Mouse (Mus musculus) forebrain, embryonic 14.5 days (tissue): ENCODE data around the gene Tbc1d4. TPM values are rescaled to one million over a fixed set of nuclear protein-coding genes. Genes with fewer than 3 reads are reported as not detected.

ENCODE experiments used
- ATAC-seq: fragments of 200-750 bp; cut with Nextera tagmentation; 2 replicates; pipeline ENCODE4 v1.8.0; 2017; ENCODE audit warnings: mild to moderate bottlenecking, moderate library complexity
- DNase-seq: peaks from one replicate; pipeline ENCODE4 v3.0.0-alpha.2; 2015; ENCODE audit warnings: low spot score
- H3K27ac ChIP-seq: fragments of 300-500 bp; sonication (generic); 2 replicates; pipeline ENCODE4 v1.5.1; 2014; ENCODE audit warnings: low read depth, mild to moderate bottlenecking, control low read depth, low read length, moderate library complexity
- H3K27me3 ChIP-seq: fragments of 300-500 bp; sonication (generic); replicated peaks from 2 replicates; pipeline ENCODE4 v1.6.1; 2014; ENCODE audit warnings: low read length, control low read depth, mixed read lengths; ENCODE audit not compliant: control insufficient read depth, insufficient read depth
- H3K36me3 ChIP-seq: fragments of 300-500 bp; sonication (generic); 2 replicates; pipeline ENCODE4 v1.6.1; 2014; ENCODE audit warnings: low read length, control low read depth; ENCODE audit not compliant: control insufficient read depth, insufficient read depth
- H3K4me1 ChIP-seq: fragments of 300-500 bp; sonication (generic); 2 replicates; pipeline ENCODE4 v1.6.1; 2014; ENCODE audit warnings: antibody characterized with exemption, low read length, control low read depth; ENCODE audit not compliant: control insufficient read depth, insufficient read depth
- H3K4me2 ChIP-seq: fragments of 300-500 bp; sonication (generic); 2 replicates; pipeline ENCODE4 v1.6.1; 2014; ENCODE audit warnings: mild to moderate bottlenecking, control low read depth, low read length
- H3K4me3 ChIP-seq: fragments of 300-500 bp; sonication (generic); 2 replicates; pipeline ENCODE4 v1.5.1; 2014; ENCODE audit warnings: low read depth, low read length, control low read depth
- H3K9ac ChIP-seq: fragments of 300-500 bp; sonication (generic); 2 replicates; pipeline ENCODE4 v1.6.1; 2014; ENCODE audit warnings: mild to moderate bottlenecking, low read length, control low read depth, moderate library complexity
- H3K9me3 ChIP-seq: fragments of 300-500 bp; sonication (generic); replicated peaks from 2 replicates; pipeline ENCODE4 v1.6.1; 2016; ENCODE audit warnings: low read length, control low read depth, mixed read lengths; ENCODE audit not compliant: control insufficient read depth
- whole genome bisulfite sequencing: fragments of 180-500 bp; shearing (Covaris S2); extraction: QIAGEN DNeasy Blood & Tissue Kit; methylation state at CpG from one replicate; pipeline ENCODE4 v1.1.7; 2014; 5-methylcytosine and 5-hydroxymethylcytosine counted together
- polyA plus RNA-seq: library from polyadenylated mRNA; unstranded; fragments of >200 nt; fragmentation: Nextera tagmentation; extraction: Ambion mirVana; gene quantifications from 2 replicates; pipeline ENCODE4 v1.2.1, GENCODE M21; 2014

The Tbc1d4 gene
- polyA plus RNA-seq, 1 experiment from 2014 or later, result 5.6 TPM

DNA sequence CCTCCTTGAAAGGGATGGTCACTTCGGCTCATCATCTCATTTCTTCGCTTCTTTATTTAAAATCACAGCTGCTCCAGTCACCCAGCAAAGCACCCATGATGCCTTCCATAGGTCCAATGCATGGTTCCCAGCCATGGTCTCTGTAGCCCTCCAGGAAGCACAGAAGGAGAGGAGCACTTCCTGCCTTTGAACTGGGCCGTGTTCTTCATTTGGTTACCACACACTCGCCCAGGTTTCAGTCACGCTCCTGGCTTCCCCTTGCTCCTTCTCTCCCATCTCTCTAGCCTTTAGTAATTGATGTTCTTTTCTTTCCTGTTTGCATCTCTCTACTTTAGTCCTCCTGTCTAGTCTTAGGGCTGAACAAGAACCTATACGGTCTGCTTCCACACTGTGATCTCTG, 79.8 kb downstream of the Tbc1d4 start:
- H3K36me3 ChIP-seq, result no peaks in the 10 kb centered on the region
- H3K9me3 ChIP-seq, result no peaks in the 10 kb centered on the region
- no peak overlapping the region for H3K4me3 ChIP-seq
- H3K4me2 ChIP-seq, result no peak overlapping the region
- H3K9ac ChIP-seq, result no peak overlapping the region
- no peak for ATAC-seq
- no peaks in the 10 kb centered on the region for H3K4me1 ChIP-seq
- DNase-seq, result no peak
- no peaks in the 10 kb centered on the region for H3K27me3 ChIP-seq
- 92% methylated on average over 6 of the region's 6 CpGs for WGBS
- no peak overlapping the region for H3K27ac ChIP-seq

DNA sequence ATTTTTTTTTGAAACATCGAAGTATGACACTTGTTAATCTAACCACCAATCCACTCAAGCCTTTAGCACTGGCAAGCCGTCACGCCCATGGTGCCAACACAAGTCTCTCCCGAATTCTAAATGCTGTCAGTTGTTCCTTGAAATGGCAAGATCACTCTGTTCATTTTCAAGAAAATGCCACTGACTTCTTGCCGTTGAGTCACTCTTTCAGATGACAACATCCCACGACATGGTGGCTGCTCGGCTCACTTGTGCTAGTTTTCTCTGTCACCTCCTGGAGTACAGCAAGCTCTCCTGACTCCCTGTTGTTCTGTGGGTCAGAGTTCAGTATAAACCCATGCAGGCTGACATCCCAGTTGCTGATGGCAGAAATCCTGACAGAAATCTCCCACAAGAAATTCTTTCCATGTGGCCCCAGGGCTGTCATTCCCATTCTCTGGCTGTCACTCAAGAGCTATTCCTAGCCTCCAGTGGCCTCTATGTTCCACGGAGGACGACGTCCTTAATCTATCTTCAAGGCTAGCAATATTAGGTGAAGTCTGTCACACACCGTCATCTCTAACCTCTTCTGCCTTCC, 81.5 kb downstream of the Tbc1d4 start:
- no peak overlapping the region for H3K27ac ChIP-seq
- H3K9me3 ChIP-seq, result no peaks in the 10 kb centered on the region
- ATAC-seq, result no peak
- H3K9ac ChIP-seq, result no peak overlapping the region
- 91% methylated on average over 11 of the region's 11 CpGs for WGBS
- H3K36me3 ChIP-seq, result no peaks in the 10 kb centered on the region
- no peak overlapping the region for H3K4me2 ChIP-seq
- DNase-seq, result no peak
- no peaks in the 10 kb centered on the region for H3K4me1 ChIP-seq
- no peak overlapping the region for H3K4me3 ChIP-seq
- no peaks in the 10 kb centered on the region for H3K27me3 ChIP-seq

GRCm38 (mm10) chr14:101526478-101526877, 82.5 kb downstream of the Tbc1d4 start:
- 73% methylated on average over 1 of the region's 1 CpGs for WGBS
- H3K27ac ChIP-seq, result no peak overlapping the region
- ATAC-seq, result no peak
- DNase-seq, result no peak
- H3K4me2 ChIP-seq, result no peak overlapping the region
- H3K27me3 ChIP-seq, result no peaks in the 10 kb centered on the region
- no peaks in the 10 kb centered on the region for H3K9me3 ChIP-seq
- no peak overlapping the region for H3K9ac ChIP-seq
- H3K4me3 ChIP-seq, result no peak overlapping the region
- H3K4me1 ChIP-seq, result no peaks in the 10 kb centered on the region
- H3K36me3 ChIP-seq, result no peaks in the 10 kb centered on the region

DNA sequence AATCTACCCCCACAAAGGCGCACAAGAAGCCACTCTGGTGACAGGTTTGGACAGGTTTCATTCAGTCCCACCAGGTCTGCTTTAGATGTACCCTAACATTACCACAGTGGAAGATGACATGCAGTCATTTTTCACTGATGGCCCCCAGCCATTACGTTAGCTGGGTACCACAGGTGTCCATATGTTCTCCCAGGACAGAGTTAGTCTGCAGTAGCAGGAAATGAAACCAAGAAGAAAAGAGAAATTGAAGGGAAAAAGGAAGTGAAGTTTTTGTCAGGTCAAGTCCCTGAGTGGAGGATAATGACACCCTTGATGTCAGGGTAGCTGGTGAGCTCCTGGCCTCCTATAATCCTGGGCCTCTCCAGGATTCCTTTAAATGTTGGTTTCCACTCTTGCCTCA, 89.0 kb downstream of the Tbc1d4 start:
- no peak overlapping the region for H3K9ac ChIP-seq
- no peaks in the 10 kb centered on the region for H3K36me3 ChIP-seq
- ATAC-seq (no peak), DNase-seq (no peak)
- H3K9me3 ChIP-seq, result no peaks in the 10 kb centered on the region
- no peak overlapping the region for H3K4me2 ChIP-seq
- no peaks in the 10 kb centered on the region for H3K4me1 ChIP-seq
- H3K27ac ChIP-seq, result no peak overlapping the region
- H3K27me3 ChIP-seq, result no peaks in the 10 kb centered on the region
- WGBS, result 92% methylated on average over 2 of the region's 2 CpGs
- H3K4me3 ChIP-seq, result no peak overlapping the region

- no peaks in the 10 kb centered on the region for H3K9me3 ChIP-seq
- no peak overlapping the region for H3K9ac ChIP-seq
- H3K4me1 ChIP-seq, result 0 out of 2 replicates have a peak, but pooled peaks cover 3% of the 10 kb centered on the region
- H3K36me3 ChIP-seq, result no peaks in the 10 kb centered on the region
- no peak for DNase-seq
- H3K4me2 ChIP-seq, result no peak overlapping the region
- no peak overlapping the region for H3K4me3 ChIP-seq
- WGBS, result 86% methylated on average over 14 of the region's 14 CpGs
- no peak overlapping the region for H3K27ac ChIP-seq
- no peaks in the 10 kb centered on the region for H3K27me3 ChIP-seq
- no peak for ATAC-seq
Observed at GRCm38 (mm10) chr14:101518259-101518658, 90.7 kb downstream of the Tbc1d4 start.

- H3K4me2 ChIP-seq, result no peak overlapping the region
- H3K36me3 ChIP-seq, result no peaks in the 10 kb centered on the region
- no peaks in the 10 kb centered on the region for H3K9me3 ChIP-seq
- 88% methylated on average over 6 of the region's 6 CpGs for WGBS
- no peak overlapping the region for H3K27ac ChIP-seq
- H3K4me3 ChIP-seq, result no peak overlapping the region
- H3K9ac ChIP-seq, result no peak overlapping the region
- ATAC-seq (no peak), DNase-seq (no peak)
- H3K4me1 ChIP-seq, result 0 out of 2 replicates have a peak, but pooled peaks cover 3% of the 10 kb centered on the region
- H3K27me3 ChIP-seq, result no peaks in the 10 kb centered on the region
Observed at GRCm38 (mm10) chr14:101517801-101518200, 91.2 kb downstream of the Tbc1d4 start.

DNA sequence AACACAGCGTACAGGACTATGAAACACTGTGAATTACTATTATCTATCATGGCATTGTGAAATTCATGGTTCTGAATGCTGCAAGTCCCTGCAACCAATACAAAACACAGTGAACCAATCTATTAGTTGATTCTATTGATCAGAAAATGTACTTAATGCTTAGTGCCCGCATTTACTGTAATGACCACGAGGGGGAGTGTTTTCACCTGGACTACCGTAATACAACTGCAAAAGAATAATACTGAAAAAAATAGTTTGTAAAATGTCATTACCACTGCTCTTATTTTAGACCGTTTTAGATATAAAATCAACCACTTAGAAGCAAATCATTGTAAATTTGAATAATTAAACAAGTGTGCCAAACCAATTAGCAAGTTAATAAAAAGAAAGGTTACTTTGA, 91.7 kb downstream of the Tbc1d4 start:
- H3K9ac ChIP-seq, result no peak overlapping the region
- WGBS, result 32% methylated on average over 5 of the region's 5 CpGs
- no peak overlapping the region for H3K4me2 ChIP-seq
- no peak overlapping the region for H3K4me3 ChIP-seq
- H3K4me1 ChIP-seq, result 0 out of 2 replicates have a peak, but pooled peaks cover 3% of the 10 kb centered on the region
- H3K27ac ChIP-seq, result no peak overlapping the region
- H3K27me3 ChIP-seq, result no peaks in the 10 kb centered on the region
- DNase-seq (peak; percentile 63), ATAC-seq (0 out of 2 replicates have a peak, but pooled peaks have one; percentile 38)
- H3K36me3 ChIP-seq, result no peaks in the 10 kb centered on the region
- H3K9me3 ChIP-seq, result no peaks in the 10 kb centered on the region

DNA sequence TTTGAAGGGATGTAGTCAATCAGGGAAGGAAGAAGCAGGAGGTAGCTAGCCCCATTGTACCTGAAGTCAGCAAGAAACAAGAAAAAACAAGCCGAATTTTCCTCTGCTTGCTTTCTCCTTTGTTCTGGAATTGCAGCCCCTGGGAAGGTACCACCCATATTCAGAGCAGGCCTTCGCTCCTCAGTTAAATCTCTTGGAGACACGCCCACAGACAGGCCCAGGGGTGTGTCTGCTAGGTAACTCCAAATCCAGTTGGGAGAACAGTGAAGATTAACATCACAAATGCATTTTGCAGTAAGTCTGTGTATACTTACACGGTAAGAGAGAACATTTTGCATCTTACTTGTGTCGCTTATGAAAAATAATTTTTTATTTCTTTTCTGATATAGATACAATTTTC, 92.1 kb downstream of the Tbc1d4 start:
- Histone ChIP-seq H3K4me3 (no peak overlapping the region), H3K36me3 (no peaks in the 10 kb centered on the region), H3K9ac (no peak overlapping the region), H3K4me1 (0 out of 2 replicates have a peak, but pooled peaks cover 3% of the 10 kb centered on the region), H3K9me3 (no peaks in the 10 kb centered on the region), H3K27ac (no peak overlapping the region), H3K4me2 (no peak overlapping the region), H3K27me3 (no peaks in the 10 kb centered on the region)
- ATAC-seq (no peak; the same call in 1 of the 2 replicates), DNase-seq (no peak)
- 14% methylated on average over 5 of the region's 5 CpGs for WGBS

GRCm38 (mm10) chr14:101516031-101516430, 93.0 kb downstream of the Tbc1d4 start:
- H3K9me3 ChIP-seq, result no peaks in the 10 kb centered on the region
- WGBS, result 94% methylated on average over 11 of the region's 11 CpGs
- no peaks in the 10 kb centered on the region for H3K27me3 ChIP-seq
- no peak overlapping the region for H3K4me2 ChIP-seq
- 0 out of 2 replicates have a peak, but pooled peaks cover 3% of the 10 kb centered on the region for H3K4me1 ChIP-seq
- no peaks in the 10 kb centered on the region for H3K36me3 ChIP-seq
- ATAC-seq, result no peak
- no peak overlapping the region for H3K27ac ChIP-seq
- H3K4me3 ChIP-seq, result no peak overlapping the region
- H3K9ac ChIP-seq, result no peak overlapping the region
- DNase-seq, result no peak
